Mouse (Mus musculus) lung, postnatal 0 days (tissue): ENCODE measurements around the gene Nrxn2.

Experiments used
- CTCF ChIP-seq: IDR thresholded peaks from 2 replicates; pipeline ENCODE4 v1.5.1; 2016; ENCODE audit warnings: antibody characterized with exemption, mild to moderate bottlenecking
- EP300 ChIP-seq: IDR thresholded peaks from 2 replicates; pipeline ENCODE4 v1.6.1; 2016; ENCODE audit warnings: antibody characterized with exemption, mild to moderate bottlenecking, control low read depth

DNA sequence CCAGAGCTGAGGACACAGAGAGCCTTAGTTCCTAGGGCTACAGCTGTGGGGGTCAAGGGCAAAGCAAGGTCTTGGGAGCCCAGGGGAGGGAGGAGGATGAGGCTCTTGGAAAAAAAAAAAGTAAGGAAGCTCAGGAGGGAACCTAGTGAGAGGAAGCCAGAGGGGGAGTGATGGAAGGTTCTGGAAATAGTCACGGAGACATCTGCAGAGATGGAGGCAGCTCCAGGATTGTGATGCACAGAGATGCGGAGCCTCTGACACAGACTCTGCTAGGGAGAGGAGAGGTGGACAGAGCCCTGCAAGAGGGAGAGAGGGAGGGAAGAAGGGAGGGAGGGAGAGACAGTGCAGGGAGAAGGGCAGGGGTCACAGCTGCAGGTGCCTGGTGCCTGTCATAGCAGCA, 92.0 kb downstream of the Nrxn2 start:
- TF ChIP-seq CTCF (no peak), EP300 (no peak)
